Mouse (Mus musculus): ENCODE data around the gene Hmga2. TPM values are rescaled to one million over a fixed set of nuclear protein-coding genes. Genes with fewer than 3 reads are reported as not detected.
A peak's percentile ranks its signal among the peaks of the same experiment; 100 is the strongest.

Gene Hmga2
- total RNA-seq (2021) = 1 to 10 TPM; 1.6 to 2.0 TPM
- long read RNA-seq, experiment 1 = 0 reads
- long read RNA-seq, experiment 2 = 0 reads

DNA sequence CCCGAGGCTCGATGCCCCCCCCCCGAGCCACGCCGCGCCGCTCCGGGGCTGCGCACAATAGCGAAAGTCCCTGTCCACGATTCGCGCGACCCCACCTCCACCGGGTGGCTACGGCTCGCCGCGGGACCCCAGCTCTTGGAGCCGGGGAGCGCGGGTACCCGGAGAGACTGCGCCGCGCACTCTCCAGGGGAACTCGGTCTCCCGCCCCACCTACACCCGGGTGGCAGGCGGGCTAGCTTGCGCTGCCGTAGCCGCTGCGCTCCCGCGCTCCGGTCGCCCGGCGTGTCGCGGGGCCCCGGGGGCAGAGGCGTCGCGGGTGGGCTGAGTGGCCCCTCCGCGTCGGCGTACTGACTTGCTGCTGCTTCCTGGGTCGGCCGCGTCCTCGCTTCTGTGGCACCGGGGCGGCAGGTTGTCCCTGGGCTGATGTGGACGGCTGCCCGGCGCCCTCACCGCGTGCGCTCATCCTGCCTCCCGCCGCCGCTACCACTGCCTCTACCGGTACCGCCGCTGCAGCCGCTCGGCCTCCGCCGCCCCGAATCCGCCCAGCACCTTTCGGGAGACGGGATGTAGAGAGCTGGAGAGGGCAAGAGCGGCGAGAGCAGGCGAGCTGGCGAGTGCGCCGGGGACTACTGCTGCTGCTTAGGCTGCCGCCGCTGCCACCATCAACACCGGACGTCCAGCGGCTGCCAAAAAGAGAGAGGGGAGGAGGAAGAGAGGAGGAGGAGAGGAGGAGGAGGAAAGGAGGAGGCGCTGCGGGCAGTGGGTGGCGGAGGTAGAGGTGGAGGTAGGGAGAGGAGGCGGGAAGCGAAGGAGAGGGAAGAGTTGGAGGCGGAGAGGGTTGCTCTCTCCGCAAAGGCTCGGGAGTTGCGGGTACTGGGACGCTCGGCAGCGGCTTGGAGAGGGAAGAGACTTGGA is at the start of gene Hmga2:
TSS of gene Hmga2 (minus strand) at position 869 of the 915 bp plus-strand sequence.
- DNase-seq (ENCODE audit: low spot score in 2 of 2) = peak; percentile 38 to 55

DNA sequence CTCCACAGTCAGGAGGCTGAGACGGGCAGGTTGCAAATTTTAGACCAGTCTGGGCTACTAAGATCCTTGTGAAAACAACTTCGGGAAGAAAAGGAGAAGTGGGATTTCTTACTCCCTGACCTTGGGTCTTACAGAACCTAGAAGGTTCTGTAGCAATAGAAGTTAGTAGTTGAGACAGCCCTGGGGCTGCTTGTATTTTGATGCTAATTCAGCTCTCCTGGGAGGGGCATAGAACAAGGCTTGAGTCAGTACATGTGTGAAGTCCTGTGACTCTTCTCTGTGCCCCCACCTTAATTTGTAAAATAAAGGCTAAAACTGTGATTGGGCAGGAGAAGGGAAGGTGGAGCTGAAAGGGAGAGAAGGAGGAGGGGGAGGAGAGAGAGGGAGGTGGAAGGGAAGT is 46.7 kb upstream of the Hmga2 start:
- DNase-seq (ENCODE audit: low spot score in 2 of 2) = no peak

DNA sequence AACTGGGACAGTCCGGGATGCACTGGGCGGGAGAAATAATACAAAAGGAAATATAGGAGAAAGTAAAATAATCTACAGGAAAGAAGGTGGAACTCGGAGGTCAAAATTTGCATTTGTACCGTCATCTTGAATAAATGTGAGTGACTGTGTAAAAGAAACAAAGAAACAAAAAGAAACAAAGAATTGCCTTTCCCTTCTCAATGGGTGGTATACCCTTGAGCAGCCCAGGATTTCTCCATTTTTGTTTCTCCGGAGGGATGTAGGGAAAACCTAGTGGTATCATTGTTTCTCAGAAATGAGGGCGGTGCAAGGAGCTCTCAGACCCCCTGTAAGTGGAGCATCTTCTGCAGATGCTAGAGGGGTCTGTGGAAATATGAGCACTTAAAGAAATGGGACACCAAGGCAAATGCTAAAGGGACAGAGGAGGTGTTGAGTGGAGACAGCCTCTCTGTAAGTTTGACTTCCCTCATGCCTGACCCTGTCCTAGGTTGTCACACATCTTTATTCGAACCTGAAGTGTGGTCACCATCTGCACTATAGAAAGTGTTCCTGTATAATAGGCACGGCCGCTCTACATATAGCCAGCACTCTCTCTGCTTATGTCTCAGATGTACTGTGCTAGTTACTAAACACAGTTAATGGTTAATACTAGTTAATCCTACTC is 45.8 kb upstream of the Hmga2 start:
- DNase-seq (ENCODE audit: low spot score in 2 of 2) = no peak

DNA sequence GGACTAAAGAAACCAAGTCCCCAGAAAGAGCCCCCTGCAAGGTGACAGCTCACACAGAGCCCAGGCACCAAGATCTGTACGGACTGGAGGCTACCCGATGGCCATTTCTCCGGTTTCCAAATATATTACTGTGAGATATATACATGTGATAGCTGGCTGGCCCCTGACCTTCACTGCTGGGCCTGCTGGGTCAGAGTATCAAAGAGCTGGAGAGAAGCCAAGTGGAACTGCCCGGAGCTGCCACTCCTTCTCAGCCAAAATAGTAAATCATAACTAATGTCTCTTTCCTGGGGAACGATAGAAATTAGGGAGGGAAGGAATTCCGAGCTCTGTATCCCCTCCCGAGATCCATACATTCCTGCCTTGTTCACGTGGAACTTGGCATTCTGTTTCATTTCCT is 40.0 kb upstream of the Hmga2 start:
- DNase-seq (ENCODE audit: low spot score in 2 of 2) = no peak

DNA sequence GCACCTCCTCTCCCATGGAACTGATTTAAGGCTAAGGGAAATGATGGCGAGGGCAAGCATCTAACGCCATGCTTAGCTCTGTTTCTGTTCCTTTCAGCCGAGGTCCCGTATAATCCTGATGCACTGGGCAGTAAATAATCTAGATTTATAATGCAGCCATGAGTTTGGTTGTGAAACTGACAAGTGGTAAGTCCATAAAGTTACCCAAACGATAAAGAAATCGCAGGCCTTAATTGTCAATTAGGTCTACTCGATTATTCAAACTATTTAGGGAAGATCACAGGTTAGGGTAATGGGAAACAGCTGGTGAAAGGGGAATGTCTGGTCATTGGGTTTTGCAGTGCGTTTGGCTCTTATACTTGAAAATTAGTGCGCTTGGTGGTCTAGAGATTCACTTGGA is 37.5 kb upstream of the Hmga2 start:
- no peak for DNase-seq (ENCODE audit: low spot score in 2 of 2)

DNA sequence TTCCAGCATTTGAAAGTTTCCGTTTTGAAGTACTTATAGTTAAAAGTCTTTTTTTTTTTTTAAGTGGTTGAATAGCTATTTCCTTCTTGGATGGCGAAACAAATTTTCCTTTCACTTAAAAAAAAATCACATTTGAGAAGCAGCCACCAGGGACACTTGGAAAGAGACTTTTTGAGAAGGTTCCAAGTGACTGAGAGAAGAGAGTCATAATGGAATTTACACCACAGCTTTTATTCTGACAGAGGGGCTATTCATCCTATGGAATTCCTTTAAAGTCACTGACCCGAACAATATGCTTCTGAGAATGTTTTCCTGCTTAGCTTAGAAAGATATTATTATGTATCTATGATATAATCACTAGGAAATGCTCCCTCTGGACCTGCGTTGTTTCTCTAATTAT is 36.7 kb upstream of the Hmga2 start:
- no peak for DNase-seq (ENCODE audit: low spot score in 2 of 2)

DNA sequence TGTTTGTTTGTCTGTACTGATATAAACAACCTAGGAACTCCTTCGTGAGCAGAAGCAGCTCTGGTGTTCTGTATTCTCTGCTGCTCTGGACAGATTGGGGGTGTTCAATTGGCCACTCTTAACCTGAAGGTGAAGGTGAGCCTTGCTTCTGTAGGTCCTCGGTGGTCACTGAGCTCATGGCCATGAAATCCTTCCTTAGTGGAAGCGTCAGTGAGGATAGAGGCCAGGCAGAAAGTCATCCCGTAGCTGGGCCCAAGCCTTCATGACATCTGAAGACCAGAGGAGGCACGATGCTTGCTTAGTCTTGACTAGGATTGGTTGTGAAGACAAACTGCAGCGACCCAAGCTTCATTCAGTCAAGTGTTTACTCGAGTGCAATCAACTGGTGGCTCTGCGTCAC is 35.9 kb upstream of the Hmga2 start:
- no peak for DNase-seq (ENCODE audit: low spot score in 2 of 2)

DNA sequence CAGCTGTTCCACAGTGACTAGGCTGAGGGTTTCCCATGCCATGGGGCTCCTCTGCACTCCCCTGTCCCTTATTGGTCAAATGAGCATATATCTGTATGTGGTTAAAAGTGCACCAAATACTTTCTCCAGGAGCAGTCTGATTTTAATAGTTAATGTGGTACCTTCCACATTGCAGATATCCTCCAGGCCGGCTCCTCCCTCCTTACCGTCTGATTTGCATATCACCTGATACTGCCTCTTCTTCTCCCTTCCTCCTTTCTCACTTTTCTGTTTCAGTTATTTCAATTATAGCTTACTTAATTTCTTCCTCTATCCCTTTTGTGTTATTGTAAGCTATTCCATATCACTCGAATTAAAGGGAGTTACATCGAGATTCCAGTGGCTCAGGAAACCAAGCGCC is 27.7 kb upstream of the Hmga2 start:
- no peak for DNase-seq (ENCODE audit: low spot score in 2 of 2)

DNA sequence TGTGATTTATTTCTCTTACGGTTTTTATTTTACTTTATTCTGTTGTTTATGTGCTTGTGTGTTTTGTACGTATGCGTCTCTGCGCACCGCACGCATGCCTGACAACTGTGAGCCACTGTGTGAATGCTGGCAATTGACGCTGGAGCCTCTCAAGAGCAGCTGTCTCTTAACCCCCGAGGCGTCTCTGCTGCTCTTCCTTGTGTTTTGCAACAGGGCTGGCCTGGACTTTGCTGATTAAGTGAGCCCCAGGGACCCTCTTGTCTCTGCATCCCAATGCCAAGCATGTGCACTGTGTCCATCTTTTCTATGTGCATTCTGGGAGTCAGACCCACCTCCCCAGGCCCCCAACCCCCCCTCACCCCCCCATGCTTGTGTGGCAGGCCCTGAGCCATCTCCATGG is 24.5 kb upstream of the Hmga2 start:
- DNase-seq (ENCODE audit: low spot score in 2 of 2) = peak in 1 of 2 experiments; percentile 17

DNA sequence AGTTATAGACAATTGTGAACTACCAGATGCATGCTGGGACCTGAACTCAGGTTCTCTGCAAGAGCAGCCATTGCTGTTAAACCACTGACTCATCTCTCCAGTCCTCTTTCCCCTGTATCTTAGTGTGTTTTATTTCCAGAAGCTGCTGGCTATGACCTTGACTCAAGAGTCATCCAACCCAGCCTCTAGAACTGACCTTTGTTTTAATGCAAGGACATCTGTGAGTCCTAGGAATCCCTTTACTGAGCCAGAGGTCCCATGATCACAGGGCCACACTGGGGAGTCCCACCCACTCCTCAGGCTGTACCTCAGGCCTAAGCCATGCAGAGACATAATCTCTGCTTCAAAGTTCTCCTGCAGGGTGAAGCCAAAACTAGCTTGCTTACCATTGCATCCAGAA is 21.8 kb upstream of the Hmga2 start:
- DNase-seq (ENCODE audit: low spot score in 2 of 2) = no peak

DNA sequence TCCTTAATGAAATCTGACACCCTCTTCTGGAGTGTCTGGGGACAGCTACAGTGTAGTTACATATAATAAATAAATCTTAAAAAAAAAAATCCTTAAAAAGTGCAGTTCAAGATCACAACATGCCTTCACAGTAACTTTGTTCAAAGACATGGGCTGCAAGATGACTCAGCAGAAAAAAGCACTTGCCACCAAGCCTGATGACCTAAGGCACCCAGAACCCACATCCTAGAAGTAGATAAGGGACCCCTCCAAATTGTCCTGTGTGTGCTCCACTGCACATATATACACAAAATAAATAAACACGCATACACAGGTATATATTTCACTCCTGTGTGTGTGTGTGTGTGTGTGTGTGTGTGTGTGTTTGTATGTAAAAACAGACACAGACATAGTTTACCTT is 18.4 kb upstream of the Hmga2 start:
- no peak for DNase-seq (ENCODE audit: low spot score in 2 of 2)

DNA sequence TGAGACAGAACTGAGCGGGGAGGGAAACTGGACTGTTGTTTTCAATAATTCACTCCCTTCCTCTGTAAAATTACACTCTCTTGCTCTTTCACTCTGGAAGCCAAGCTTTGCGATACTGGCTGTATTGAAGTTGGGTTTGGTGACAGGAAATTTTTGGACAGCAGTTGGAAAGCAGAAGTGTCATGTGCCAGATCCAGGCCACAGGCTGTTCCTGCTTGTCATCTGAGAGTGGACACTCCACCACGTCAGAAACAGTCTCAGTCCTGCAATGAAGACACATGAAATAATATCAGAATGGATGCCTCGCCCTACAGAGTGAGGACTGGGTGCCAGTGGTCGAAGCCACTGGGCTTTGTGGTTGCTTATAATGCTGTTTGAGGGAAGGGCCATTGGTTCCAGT is 15.2 kb upstream of the Hmga2 start:
- no peak for DNase-seq (ENCODE audit: low spot score in 2 of 2)

DNA sequence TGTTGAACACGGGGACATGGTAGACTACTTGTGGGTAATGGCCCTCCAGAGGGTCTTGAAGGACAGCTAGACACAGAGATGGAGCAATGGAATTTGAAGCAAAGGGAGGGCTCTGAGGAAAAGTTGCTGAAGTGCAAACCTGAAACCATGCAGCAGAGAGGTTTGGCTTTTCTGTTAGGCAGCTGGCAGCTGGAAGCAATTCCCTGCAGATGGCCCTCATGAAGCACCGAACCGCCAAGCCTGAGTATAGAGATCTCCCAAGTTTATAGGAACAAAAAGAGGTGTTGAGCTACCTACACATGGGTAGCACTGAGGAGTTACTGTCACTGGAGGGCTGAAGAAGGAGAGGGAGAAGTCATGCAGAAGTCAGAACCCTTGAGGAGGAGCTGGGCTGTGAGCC is 13.3 kb upstream of the Hmga2 start:
- no peak for DNase-seq (ENCODE audit: low spot score in 2 of 2)

DNA sequence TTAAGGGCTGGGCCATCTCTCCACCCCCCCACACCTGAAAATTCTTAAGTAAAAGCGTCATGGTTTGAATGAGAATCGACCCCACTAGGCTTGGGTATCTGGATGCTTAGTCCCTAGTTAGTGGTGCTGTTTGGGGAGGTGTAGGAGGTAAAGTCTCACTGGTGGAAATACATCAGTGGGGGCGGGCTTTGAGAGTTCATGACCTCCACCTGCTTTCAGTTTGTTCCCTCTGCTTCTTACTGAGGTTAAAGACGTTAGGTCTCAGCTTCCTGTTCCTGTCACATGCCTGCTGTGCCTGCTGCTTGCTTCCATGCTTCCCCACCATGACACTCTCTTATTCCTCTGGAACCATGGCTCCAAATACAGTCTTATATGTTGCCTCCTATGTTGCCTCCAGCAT is 12.3 kb upstream of the Hmga2 start:
- DNase-seq (ENCODE audit: low spot score in 2 of 2) = no peak

DNA sequence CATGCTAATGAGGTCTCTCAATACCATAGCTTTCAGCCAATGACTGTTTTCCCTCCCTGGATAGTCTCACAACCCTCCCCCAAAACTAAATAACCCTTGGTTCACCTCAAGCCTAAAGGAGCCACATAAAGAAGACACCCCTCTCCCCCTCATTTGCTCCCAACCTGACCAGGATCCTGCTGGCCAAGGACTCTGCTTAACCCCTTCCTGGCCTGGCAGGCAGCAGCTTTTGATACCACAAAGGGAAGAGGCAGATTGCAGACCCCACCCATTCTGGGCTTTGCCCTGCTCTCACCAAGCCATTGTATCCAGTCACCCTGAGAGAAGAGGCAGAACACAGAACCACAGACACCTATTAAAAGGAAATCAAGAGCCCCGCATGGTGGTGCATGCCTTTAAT is 11.6 kb upstream of the Hmga2 start:
- DNase-seq (ENCODE audit: low spot score in 2 of 2) = no peak

DNA sequence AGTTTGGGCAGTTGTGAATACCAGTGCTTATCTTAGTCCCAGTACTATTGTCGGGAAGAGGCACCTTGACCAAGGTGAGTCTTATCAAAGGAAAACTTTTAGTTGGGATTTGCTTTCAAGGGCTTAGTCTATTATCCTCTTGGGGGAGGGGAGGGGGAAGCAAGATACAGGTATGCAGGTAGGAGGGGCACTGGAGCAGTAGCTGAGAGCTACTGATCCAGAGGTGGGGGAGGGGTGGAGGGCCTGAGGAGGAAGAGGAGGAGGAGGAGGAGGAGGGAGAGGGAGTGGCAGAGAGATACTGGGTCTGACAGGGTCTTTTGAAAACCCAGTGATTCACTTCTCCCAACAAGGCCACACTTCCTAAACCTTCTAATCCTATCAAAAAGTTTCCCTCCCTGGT is 9.2 kb upstream of the Hmga2 start:
- no peak for DNase-seq (ENCODE audit: low spot score in 2 of 2)

DNA sequence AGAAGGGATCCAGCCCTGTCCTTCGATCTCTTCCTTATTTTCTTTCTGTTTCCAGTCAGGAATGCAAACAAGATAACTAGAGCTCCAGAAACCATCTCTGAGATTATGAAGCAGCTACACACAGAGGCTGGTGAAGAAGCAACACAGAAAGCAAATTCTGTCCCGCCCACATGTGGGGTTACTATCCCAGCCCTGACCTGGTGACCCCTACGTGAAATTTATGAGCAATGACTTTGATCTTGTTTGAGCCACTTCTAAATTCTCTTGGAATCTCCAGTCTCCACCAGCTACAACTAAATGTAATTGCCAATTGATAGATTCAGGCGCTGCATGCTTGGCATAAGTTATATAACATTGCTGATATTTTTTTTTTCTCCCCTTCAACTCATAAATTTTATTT is 7.9 kb upstream of the Hmga2 start:
- DNase-seq (ENCODE audit: low spot score in 2 of 2) = no peak

DNA sequence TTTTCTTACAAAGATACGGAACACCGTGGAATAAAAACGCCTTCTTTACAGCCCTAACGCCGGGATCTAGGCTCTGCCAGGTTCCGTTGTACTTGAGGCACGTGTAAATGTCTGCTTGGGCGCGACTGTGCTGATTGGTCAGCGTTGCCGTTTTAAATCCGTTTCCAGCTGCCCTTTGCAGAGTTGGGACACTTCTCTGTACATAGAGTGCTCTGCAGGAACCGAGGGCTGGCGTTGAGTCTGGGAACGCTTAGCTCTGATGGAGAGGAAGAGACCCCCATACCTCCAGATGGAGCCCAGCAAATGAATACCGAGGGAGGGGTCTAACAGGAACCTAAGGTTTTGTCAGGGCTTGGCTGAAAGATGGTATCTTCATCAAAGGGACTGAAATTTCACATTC is 1.9 kb upstream of the Hmga2 start:
- peak in 1 of 2 experiments; percentile 19 for DNase-seq (ENCODE audit: low spot score in 2 of 2)

DNA sequence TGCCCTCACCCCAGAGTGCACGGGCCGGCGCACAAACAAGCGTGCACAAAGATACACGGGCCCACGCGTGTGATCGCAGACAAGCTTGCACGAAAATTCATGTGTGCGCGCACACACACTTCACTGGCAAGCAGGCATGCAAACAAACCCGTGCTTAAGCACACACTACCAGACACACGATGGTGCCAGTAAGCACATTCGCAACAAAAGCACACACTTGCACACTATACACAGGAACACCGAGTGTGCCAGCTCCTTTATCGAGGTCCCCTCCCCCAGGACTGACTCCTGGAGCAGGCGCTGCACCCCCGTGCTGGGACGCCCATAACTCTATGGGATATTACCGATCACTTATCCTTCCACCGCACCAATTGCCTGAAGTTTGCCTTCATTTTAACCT is 1.2 kb upstream of the Hmga2 start:
- DNase-seq (ENCODE audit: low spot score in 2 of 2) = peak in 1 of 2 experiments; percentile 10

DNA sequence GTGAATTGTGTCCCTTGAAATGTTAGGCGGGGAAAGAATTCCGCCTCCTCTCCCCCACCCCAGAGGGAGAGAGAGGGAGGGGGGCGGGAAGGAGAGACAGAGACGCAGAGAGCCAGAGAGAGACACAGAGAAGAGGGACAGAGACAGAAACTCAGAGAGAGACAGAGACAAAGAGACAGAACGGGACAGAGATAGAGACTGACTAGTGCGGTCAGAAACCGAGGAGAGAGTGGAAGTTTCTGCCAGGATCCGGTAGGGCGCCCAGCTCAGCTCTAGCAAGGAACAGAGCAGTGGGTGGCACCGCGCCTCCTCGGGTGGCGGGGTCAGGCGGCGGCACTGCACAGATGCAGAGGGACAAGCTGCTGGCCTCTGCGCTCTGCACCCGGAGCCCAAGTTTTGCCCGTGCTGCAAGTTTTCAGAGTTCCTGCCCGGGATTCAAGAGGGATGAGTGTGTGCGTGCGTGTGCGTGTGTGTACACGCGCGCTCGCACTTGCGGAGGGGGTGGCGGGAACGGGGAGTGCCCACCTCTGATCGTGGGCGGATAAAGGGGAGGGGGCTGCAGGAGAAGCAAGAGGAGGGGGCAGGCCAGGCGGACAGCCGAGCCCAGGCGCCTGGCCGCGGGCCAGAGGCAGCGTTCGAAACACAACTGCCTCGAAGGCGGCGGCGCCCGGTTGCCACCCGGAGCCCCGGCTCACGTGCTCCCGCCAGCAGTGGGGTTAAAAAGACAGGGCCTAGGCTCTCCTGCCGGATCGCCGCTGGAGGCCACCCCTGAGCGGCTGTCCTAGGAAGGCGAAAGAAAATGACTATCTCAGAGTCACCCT is 457 bp upstream of the Hmga2 start:
- DNase-seq (ENCODE audit: low spot score in 2 of 2) = peak; percentile 27 to 52

DNA sequence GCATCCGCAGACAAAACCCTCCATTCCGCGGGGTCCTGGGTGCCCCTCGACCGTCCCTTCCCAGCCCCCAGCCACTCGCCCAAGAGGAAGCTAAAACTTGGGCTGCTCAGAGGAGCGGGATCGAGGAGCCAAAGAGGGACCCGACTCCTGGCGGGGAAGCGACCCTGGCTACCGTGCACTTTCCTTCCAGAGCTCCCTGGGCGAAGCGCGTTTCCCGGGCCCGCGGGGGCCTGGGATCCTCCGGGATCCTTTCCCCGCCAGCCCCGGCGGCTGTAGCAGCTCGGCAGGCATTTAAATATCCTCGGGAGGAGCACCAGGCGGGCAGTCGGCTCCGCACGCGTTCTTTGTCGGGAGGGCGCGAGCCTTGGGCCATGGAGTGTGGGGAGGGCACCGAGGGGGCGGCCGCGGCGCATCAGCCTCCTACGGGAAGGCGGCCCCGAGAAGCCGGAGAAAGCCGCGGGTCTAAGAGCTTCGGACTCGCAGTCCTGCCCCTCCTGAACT is 1.2 kb downstream of the Hmga2 start:
- peak; percentile 38 to 39 for DNase-seq (ENCODE audit: low spot score in 2 of 2)

DNA sequence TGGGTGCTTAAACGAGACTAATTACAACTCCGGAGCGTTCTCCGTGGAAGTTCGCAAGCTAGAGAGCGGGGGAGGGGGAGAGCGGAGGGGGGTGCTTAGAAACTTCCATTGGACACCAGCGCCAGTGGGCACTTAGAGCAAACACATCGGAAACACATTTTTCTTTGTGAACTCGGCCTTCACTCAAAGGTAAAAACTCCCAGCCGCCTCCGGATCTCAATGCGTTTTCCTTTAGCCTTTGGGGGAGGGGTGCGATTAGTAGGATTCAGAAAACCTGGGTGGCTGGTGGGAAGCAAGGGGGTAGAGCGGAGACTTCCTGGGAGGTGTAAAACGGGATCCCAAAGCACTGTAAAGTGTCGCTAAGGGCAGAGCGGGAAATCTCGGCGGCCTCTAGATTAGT is 2.0 kb downstream of the Hmga2 start:
- DNase-seq (ENCODE audit: low spot score in 2 of 2) = no peak

Data from gastrocnemius, postnatal 4 days (tissue).